Mouse (Mus musculus): ENCODE data around the gene Slc22a8. TPM values are rescaled to one million over a fixed set of nuclear protein-coding genes. Genes with fewer than 3 reads are reported as not detected.
A peak's percentile ranks its signal among the peaks of the same experiment; 100 is the strongest.

Slc22a8 gene
- polyA plus RNA-seq, 1 experiment from 2014 or later = 0.17 TPM

DNA sequence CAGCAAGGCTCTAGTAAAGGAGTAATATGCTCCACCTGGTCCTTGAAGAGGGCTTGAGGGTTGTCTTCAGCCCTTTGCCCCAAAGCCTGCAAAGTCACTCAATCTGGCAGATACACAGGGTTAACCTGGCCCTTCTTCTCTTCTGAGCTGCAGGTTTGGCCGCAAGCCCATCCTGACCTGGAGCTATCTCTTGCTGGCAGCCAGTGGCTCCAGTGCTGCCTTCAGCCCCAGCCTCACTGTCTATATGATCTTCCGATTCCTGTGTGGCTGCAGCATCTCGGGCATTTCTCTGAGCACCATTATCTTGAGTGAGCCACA is 14.1 kb downstream of the Slc22a8 start:
- no peak overlapping the region for H3K27ac ChIP-seq (ENCODE audit: low read length)
- no peak overlapping the region for H3K4me2 ChIP-seq (ENCODE audit: low read depth, low read length)
- no peak for ATAC-seq (ENCODE audit: insufficient read depth, low FRiP score)
- H3K9me3 ChIP-seq (replicated peaks; ENCODE audit: control insufficient read depth, low read length) = no peaks in the 10 kb centered on the region
- WGBS = 84% methylated on average over 3 of the region's 3 CpGs
- no peaks in the 10 kb centered on the region for H3K36me3 ChIP-seq (ENCODE audit: control insufficient read depth, insufficient read depth, low read length)
- H3K4me3 ChIP-seq (replicated peaks; ENCODE audit: low read length) = no peak overlapping the region
- H3K27me3 ChIP-seq (ENCODE audit: control insufficient read depth, insufficient read depth, low read length) = no peaks in the 10 kb centered on the region
- no peaks in the 10 kb centered on the region for H3K4me1 ChIP-seq (ENCODE audit: control insufficient read depth, insufficient read depth, low read length)
- no peak overlapping the region for H3K9ac ChIP-seq (ENCODE audit: low read length)

GRCm38 (mm10) chr19:8611358-8612123 is 20.5 kb downstream of the Slc22a8 start:
- no peak for ATAC-seq (ENCODE audit: insufficient read depth, low FRiP score)
- 75% methylated on average over 8 of the region's 8 CpGs for WGBS

GRCm38 (mm10) chr19:8613111-8613510 is 22.1 kb downstream of the Slc22a8 start:
- 58% methylated on average over 2 of the region's 2 CpGs for WGBS

More at GRCm38 (mm10) chr19:8611358-8612123, 20.5 kb downstream of the Slc22a8 start:
- Histone ChIP-seq H3K9me3 (replicated peaks; ENCODE audit: control insufficient read depth, low read length) (no peaks in the 10 kb centered on the region), H3K4me2 (ENCODE audit: low read depth, low read length) (no peak overlapping the region), H3K4me1 (ENCODE audit: control insufficient read depth, insufficient read depth, low read length) (no peaks in the 10 kb centered on the region), H3K9ac (ENCODE audit: low read length) (no peak overlapping the region), H3K27me3 (ENCODE audit: control insufficient read depth, insufficient read depth, low read length) (no peaks in the 10 kb centered on the region), H3K27ac (ENCODE audit: low read length) (0 out of 2 replicates have a peak overlapping the region, but pooled peaks have one; percentile 11), H3K36me3 (ENCODE audit: control insufficient read depth, insufficient read depth, low read length) (no peaks in the 10 kb centered on the region), H3K4me3 (replicated peaks; ENCODE audit: low read length) (no peak overlapping the region)

DNA sequence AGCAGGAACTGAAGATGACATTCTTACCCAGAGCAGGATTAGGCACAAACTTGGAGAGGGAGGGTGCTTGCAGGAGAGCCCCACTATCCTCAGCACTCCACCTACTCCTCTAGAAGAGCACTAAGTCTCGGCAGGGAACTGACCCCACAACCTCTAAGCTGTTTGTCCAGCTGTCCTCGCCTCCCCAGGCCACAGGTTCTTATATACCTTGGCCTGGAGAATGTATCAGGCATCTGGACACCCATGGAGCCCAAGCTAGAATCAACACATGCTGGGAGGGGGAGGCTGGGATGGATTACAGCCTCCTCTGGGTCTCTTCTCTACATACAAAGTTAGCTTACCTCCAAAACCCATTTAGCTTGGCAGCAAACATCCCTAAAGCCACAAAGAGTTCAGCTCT is 23.3 kb downstream of the Slc22a8 start:
- WGBS = 31% methylated on average over 2 of the region's 2 CpGs
- H3K27ac ChIP-seq (ENCODE audit: low read length) = no peak overlapping the region
- H3K4me3 ChIP-seq (replicated peaks; ENCODE audit: low read length) = no peak overlapping the region
- no peaks in the 10 kb centered on the region for H3K27me3 ChIP-seq (ENCODE audit: control insufficient read depth, insufficient read depth, low read length)
- H3K36me3 ChIP-seq (ENCODE audit: control insufficient read depth, insufficient read depth, low read length) = no peaks in the 10 kb centered on the region
- H3K9me3 ChIP-seq (replicated peaks; ENCODE audit: control insufficient read depth, low read length) = no peaks in the 10 kb centered on the region
- H3K4me2 ChIP-seq (ENCODE audit: low read depth, low read length) = no peak overlapping the region
- H3K9ac ChIP-seq (ENCODE audit: low read length) = no peak overlapping the region
- no peaks in the 10 kb centered on the region for H3K4me1 ChIP-seq (ENCODE audit: control insufficient read depth, insufficient read depth, low read length)
- no peak for ATAC-seq (ENCODE audit: insufficient read depth, low FRiP score)

More at GRCm38 (mm10) chr19:8613111-8613510, 22.1 kb downstream of the Slc22a8 start:
- no peak for ATAC-seq (ENCODE audit: insufficient read depth, low FRiP score)
- Histone ChIP-seq H3K9me3 (replicated peaks; ENCODE audit: control insufficient read depth, low read length) (no peaks in the 10 kb centered on the region), H3K4me3 (replicated peaks; ENCODE audit: low read length) (no peak overlapping the region), H3K27ac (ENCODE audit: low read length) (no peak overlapping the region), H3K27me3 (ENCODE audit: control insufficient read depth, insufficient read depth, low read length) (no peaks in the 10 kb centered on the region), H3K4me1 (ENCODE audit: control insufficient read depth, insufficient read depth, low read length) (no peaks in the 10 kb centered on the region), H3K9ac (ENCODE audit: low read length) (no peak overlapping the region), H3K36me3 (ENCODE audit: control insufficient read depth, insufficient read depth, low read length) (no peaks in the 10 kb centered on the region), H3K4me2 (ENCODE audit: low read depth, low read length) (no peak overlapping the region)

DNA sequence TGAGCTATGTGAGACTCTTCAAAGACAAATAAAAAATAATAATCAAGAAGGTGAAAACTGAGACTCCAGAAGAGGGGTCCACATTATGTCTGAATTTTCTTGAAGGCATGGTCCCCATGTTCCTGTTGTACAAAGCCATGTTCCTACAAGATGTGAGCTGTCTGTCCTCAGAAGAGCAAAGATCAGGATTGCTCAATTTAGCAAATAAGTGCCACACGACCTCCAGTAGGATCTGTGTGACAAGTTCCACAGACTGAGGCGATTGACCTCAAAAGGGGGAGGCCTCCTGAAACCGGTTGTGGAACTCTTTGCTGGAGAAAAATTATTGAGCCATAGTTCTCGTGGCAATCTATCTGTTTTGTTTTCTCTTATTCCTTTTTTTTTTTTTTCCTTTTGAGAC is 25.3 kb downstream of the Slc22a8 start:
- WGBS = 41% methylated on average over 4 of the region's 4 CpGs

GRCm38 (mm10) chr19:8617904-8618303 is 26.9 kb downstream of the Slc22a8 start, which contains the start of gene Slc22a6:
Gene Slc22a6 (plus strand): TSS chr19:8618039.
- Histone ChIP-seq H3K4me1 (ENCODE audit: control insufficient read depth, insufficient read depth, low read length) (no peaks in the 10 kb centered on the region), H3K4me3 (replicated peaks; ENCODE audit: low read length) (no peak within 1 kb of the TSS), H3K9me3 (replicated peaks; ENCODE audit: control insufficient read depth, low read length) (no peaks in the 10 kb centered on the region), H3K4me2 (ENCODE audit: low read depth, low read length) (no peak within 1 kb of the TSS), H3K27ac (ENCODE audit: low read length) (no peak within 1 kb of the TSS), H3K27me3 (ENCODE audit: control insufficient read depth, insufficient read depth, low read length) (no peaks in the 10 kb centered on the region), H3K9ac (ENCODE audit: low read length) (no peak within 1 kb of the TSS), H3K36me3 (ENCODE audit: control insufficient read depth, insufficient read depth, low read length) (no peaks in the 10 kb centered on the region)
- WGBS = 18% methylated on average over 7 of the region's 7 CpGs
- ATAC-seq (ENCODE audit: insufficient read depth, low FRiP score) = no peak

More for the DNA sequence above, 25.3 kb downstream of the Slc22a8 start:
- no peak overlapping the region for H3K4me3 ChIP-seq (replicated peaks; ENCODE audit: low read length)
- H3K27ac ChIP-seq (ENCODE audit: low read length) = no peak overlapping the region
- no peaks in the 10 kb centered on the region for H3K9me3 ChIP-seq (replicated peaks; ENCODE audit: control insufficient read depth, low read length)
- H3K9ac ChIP-seq (ENCODE audit: low read length) = no peak overlapping the region
- H3K4me2 ChIP-seq (ENCODE audit: low read depth, low read length) = no peak overlapping the region
- no peak for ATAC-seq (ENCODE audit: insufficient read depth, low FRiP score)
- H3K4me1 ChIP-seq (ENCODE audit: control insufficient read depth, insufficient read depth, low read length) = no peaks in the 10 kb centered on the region
- no peaks in the 10 kb centered on the region for H3K27me3 ChIP-seq (ENCODE audit: control insufficient read depth, insufficient read depth, low read length)
- no peaks in the 10 kb centered on the region for H3K36me3 ChIP-seq (ENCODE audit: control insufficient read depth, insufficient read depth, low read length)

- no peaks in the 10 kb centered on the region for H3K9me3 ChIP-seq (replicated peaks; ENCODE audit: control insufficient read depth, low read length)
- 90% methylated on average over 7 of the region's 7 CpGs for WGBS
- H3K36me3 ChIP-seq (ENCODE audit: control insufficient read depth, insufficient read depth, low read length) = no peaks in the 10 kb centered on the region
- no peak overlapping the region for H3K4me2 ChIP-seq (ENCODE audit: low read depth, low read length)
- H3K27ac ChIP-seq (ENCODE audit: low read length) = no peak overlapping the region
- no peaks in the 10 kb centered on the region for H3K27me3 ChIP-seq (ENCODE audit: control insufficient read depth, insufficient read depth, low read length)
- ATAC-seq (ENCODE audit: insufficient read depth, low FRiP score) = no peak
- H3K4me3 ChIP-seq (replicated peaks; ENCODE audit: low read length) = no peak overlapping the region
- no peak overlapping the region for H3K9ac ChIP-seq (ENCODE audit: low read length)
- H3K4me1 ChIP-seq (ENCODE audit: control insufficient read depth, insufficient read depth, low read length) = no peaks in the 10 kb centered on the region
Measured at GRCm38 (mm10) chr19:8621098-8621497, 30.0 kb downstream of the Slc22a8 start.

- Histone ChIP-seq H3K4me2 (ENCODE audit: low read depth, low read length) (no peak overlapping the region), H3K4me3 (replicated peaks; ENCODE audit: low read length) (no peak overlapping the region), H3K27ac (ENCODE audit: low read length) (no peak overlapping the region), H3K9ac (ENCODE audit: low read length) (no peak overlapping the region), H3K4me1 (ENCODE audit: control insufficient read depth, insufficient read depth, low read length) (no peaks in the 10 kb centered on the region), H3K27me3 (ENCODE audit: control insufficient read depth, insufficient read depth, low read length) (no peaks in the 10 kb centered on the region), H3K36me3 (ENCODE audit: control insufficient read depth, insufficient read depth, low read length) (no peaks in the 10 kb centered on the region), H3K9me3 (replicated peaks; ENCODE audit: control insufficient read depth, low read length) (no peaks in the 10 kb centered on the region)
- ATAC-seq (ENCODE audit: insufficient read depth, low FRiP score) = no peak
- whole genome bisulfite sequencing = 69% methylated on average over 2 of the region's 2 CpGs
Measured at GRCm38 (mm10) chr19:8630249-8630648, 39.2 kb downstream of the Slc22a8 start.

DNA sequence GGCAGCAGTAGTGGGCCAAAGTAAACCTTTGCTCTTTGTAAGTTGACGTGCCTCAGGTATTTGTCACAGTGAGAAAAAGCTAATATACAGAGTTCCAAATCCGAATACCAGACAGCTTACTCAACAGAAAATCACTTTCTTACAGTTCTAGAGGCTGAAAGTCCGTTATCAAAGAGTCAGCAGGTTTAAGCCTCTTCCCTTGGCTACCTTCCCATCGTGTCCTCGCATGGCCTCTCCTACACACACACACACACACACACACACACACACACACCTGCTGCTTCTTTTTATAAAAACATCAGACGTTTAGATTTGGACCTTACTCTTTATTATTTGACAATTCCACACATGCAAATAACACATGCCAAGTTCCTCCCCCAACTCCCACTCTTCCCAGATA is 39.8 kb downstream of the Slc22a8 start:
- no peak overlapping the region for H3K27ac ChIP-seq (ENCODE audit: low read length)
- no peak overlapping the region for H3K9ac ChIP-seq (ENCODE audit: low read length)
- no peaks in the 10 kb centered on the region for H3K9me3 ChIP-seq (replicated peaks; ENCODE audit: control insufficient read depth, low read length)
- no peaks in the 10 kb centered on the region for H3K4me1 ChIP-seq (ENCODE audit: control insufficient read depth, insufficient read depth, low read length)
- ATAC-seq (ENCODE audit: insufficient read depth, low FRiP score) = no peak
- WGBS = 61% methylated on average over 6 of the region's 6 CpGs
- H3K4me2 ChIP-seq (ENCODE audit: low read depth, low read length) = no peak overlapping the region
- no peaks in the 10 kb centered on the region for H3K36me3 ChIP-seq (ENCODE audit: control insufficient read depth, insufficient read depth, low read length)
- H3K4me3 ChIP-seq (replicated peaks; ENCODE audit: low read length) = no peak overlapping the region
- H3K27me3 ChIP-seq (ENCODE audit: control insufficient read depth, insufficient read depth, low read length) = no peaks in the 10 kb centered on the region
